Mouse (Mus musculus) skeletal muscle tissue, adult 2 months (tissue): ENCODE measurements around the gene Ttc33.
A peak's percentile ranks its signal among the peaks of the same experiment; 100 is the strongest.

Experiments used
- DNase-seq: peaks from one replicate; pipeline ENCODE4 v3.0.0-alpha.2; 2012; ENCODE audit warnings: low read depth, low spot score

Ttc33 gene

DNA sequence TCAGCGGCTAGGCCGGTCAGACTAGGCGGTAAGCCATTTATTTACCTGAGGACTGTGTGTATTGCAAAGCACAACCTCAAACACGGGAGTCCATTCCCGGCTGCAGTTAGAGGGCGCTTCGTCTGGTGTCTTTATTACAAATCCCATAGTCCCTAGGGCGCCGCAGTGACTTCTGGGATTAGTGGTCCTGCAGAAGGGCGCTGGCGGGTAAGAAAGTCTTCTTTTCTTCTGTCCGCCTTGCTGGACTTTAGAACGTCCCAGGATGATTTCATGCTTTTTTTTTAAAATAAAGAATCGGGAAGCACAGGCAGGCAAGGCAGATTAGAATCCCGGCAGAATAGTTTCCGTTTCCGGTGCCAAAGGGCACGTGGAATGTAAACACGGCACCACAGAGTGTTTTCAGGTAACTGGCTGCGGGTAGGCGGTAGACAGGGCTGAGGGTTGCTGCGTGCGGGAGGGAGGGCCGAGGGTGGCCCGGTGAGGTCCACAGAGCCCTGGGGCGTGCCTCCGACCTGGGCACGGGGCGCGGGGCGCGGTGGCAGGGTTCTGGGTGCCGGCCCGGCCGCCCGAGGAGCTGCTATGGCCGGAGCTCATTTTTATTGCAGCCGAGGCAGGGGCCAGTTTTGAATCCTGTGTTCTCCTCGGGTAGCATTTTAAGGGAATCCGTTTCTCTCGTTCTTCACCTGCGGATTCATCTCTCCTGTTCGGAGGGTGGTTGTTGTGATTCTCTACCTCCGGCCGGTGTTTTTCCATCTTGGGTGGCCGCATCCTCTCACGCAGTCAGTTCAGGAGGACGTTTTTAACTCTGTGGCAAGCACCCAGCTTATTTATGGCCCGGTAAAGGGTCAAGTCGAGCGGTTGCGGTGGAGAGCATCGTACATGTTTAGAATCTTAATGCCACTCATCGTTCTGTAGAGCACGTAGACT lies at the start of gene Ttc33:
Gene Ttc33, plus strand, starts transcription at position 160 of the 927 bp plus-strand sequence.
- DNase-seq: peak; percentile 60

DNA sequence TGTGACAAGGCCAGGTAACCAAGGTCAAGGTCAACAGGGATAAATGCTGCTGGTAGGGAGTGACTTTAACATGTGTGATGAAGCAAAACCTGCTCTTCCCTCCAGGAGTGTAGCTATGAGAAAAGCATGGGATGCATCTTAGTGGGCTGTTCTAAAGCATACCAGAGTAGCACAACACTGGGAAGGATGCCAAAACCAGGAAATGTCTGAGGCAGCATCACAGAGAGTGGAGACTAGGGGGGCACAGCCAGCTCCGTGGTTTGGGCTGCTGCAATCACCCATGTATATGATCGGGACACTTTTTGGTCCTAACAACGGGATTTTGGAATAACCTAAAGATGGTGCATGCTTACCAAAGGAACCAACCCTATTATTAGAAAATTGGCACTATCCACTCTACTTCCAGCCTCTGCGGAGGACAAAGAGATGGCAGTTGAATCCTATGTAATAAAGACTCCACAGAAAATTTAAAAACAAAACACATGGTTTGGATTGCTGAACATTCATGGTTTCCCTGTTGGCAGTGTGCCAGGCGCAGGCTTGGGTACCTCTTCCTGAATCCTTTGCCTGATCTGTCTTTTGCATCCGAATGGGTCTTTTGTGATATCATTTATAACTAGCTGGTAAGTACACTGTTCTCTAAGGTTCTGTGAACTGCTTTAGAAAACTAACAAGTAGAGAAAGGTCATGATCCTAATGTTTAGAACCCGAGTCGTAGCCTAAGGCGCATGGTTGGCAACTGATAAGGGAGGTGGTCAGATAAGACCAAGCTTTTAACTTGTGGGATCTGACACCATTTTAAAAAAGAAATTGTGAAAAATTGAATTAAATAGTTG lies 47.1 kb upstream of the Ttc33 start:
- DNase-seq: no peak

DNA sequence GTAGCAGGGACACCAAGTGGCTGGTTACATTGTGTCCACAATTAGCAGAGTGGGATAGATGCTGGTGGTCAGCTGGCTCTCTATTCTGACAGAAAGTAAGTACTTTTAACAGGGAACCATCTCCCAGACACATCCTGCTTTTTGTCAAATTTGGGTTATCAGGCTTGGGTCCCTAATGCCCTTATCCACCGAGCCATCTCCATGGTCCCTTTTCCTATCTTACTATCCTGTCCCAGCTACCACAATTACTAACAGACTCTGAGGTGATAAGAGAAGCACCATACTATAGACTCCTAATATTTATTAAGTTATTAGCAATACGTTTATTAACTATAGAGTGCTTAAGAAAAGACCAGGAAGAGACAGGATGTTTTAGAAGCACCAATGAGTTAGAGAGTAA lies 46.0 kb upstream of the Ttc33 start:
- no peak for DNase-seq

DNA sequence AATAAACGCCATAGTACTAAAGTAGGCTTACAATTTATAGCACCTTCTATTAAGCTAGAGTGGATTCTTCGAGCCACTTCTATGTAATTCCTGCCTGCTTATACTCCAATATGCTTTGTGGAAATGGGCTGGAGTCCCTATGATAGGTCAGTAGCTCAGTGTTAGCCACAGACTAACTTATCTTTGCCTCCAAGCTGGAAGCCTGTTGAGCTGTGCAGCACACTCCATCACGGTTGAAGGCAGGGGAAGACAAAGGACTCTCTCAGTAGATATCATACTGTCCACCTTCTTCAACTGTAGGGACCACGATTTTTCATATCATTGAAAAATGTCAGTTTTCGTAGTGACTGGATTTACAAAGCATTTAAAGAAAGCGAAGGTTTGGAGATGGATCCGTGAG lies 45.5 kb upstream of the Ttc33 start:
- no peak for DNase-seq

DNA sequence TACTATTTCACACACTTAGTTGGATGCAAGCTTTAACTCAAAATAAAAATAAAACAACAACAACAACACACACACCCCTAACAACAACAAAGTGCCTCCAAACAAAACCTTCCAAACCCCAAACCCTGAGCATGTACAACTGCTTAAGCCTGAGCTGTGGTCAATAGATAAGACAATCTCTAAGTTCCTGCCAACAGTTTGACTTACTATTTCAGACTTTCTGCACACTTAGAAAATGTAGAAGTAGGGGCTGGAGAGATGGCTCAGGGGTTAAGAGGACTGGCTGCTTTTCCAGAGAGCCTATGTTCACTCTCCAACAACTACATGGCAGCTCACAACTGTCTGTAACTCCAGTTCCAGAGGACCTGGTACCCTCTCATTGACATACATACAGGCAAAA lies 45.0 kb upstream of the Ttc33 start:
- DNase-seq: no peak

DNA sequence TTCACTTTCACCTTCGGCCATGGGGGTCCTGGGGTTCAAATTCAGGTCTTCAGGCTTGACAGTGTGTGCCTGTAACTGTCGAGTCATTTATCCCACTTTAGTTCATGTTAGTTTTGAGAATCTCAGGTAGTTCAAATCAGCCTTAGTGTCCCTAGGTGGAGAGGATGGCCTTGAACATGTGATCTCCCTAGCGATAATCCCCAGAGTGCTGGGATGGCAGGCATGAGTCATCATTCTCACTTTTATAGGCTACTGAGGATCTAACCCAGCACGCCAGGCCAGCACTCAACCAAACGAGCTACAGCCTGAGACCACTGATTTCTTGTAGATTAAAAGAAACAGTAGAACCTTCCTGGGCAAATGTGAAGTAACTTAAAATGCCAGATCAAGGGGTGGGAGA lies 43.3 kb upstream of the Ttc33 start:
- DNase-seq: no peak

DNA sequence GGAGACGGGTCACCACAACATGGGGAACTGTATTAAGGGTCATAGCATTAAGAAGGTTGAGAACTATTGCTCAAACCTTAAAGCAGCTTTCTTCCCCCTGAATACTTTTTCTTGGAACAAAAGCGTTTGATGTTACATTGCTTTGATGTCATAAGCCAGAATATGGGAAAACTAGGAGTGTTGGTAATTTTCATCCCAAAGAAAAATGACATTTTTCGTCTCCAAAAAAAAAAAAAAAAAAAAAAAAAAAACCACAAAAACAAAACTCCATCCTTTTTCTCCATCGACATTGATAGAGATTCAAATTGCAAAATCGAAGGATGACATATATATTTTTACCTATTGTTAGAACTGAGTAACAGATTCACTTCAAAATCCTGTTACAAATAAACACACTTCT lies 42.6 kb upstream of the Ttc33 start:
- DNase-seq: no peak

DNA sequence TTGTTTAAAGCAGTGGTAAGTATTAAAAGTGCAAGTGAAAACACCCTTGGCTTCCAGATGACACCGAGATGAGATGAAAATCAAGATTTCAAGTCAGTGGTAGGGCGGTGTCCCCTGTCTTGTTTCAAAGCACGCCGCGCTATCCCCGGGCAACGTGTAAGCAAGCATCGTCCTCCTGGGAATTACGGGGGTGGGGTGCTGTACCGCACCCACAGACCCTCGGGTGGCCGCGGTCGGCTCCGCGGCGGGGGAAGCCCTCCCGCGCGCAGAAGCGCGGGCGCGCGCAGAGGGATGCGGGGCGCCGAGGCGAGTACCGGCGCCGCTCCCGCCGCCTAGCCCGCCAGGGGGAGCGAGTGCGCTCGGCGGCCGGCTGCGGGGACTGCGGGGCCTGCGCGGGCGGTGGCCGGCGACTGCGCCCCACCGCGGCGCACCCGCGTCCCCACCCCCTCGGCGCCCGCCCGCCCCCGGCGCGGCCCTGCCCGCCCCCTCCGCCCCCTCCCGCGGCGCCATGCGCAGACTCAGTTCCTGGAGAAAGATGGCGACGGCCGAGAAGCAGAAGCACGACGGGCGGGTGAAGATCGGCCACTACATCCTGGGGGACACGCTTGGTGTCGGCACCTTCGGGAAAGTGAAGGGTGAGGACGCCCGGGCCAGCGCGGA lies 41.8 kb upstream of the Ttc33 start, which contains the start of gene Prkaa1:
Gene Prkaa1, plus strand, starts transcription at position 501 of the 660 bp plus-strand sequence.
- DNase-seq: peak; percentile 51

DNA sequence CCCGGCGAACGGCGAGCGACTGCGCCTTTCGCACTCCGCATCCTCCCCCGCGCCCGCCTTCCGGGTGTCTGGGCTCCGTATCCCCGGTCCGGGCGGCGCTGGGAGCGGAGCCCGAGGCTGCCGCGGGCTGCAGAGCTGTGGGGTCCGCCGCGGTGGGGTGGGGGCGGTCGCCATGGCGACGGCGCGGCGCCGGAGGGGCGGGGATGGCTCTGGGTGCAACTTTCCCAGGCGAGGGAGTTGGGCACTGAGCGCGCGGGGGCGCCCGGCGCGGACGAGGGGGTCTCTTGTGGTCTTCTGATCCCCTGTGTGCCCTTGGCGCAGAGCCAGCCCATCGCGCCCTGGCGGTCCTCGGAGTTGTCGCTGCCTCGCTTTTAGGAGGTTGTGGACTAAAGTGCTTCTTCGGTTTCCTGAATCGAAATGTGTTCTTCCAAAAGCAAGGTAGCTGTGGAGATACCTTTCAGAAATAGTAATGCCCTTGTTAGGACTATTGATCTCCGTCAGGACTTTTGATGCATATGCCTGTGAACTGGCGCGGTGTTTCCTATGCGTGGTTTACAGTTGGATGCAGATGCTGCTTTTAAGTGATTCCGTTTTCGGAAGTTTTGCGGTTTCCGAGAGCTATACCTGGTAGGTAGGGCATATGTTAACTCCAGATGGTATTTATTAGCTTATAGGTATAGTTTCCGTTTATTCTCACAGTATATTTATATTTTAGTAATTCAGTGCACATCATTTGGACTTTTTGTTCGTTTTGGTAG lies 41.1 kb upstream of the Ttc33 start:
- peak; percentile 38 for DNase-seq

DNA sequence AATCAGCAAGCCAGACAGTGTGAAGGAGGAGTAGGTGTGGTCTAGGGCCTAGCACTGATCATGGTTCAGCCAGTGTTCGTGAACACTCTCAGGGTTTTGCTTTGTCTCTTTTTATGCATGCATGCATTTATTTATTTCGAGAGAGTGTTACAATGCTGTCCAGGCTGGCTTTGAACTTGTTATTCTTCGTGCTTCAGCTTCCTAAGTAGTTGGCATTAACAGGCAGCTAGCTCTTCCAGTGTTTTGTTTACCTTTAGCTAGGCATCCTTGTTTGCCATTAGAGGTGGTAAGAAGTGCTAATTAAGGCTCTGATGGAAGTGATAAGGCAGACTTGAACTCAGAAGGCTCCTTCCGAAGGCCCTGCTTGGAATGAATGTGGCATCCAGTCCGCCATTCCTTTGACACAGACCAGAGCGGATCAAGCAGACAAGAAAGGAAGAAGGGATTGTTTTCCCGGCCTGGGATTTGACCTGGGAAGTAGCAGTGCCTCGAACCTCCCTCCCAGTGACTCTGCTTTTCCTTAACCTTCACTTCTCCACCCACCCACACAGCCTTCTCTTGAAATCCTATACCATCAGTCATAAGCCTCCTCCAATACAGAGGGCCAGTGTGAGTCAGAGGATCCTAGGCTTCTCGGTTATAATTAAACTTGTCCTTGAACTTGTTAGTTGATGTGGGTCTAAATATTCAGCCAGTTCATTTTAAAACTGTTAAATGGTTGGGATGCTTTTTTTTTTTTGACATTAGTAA lies 40.0 kb upstream of the Ttc33 start:
- DNase-seq: no peak

DNA sequence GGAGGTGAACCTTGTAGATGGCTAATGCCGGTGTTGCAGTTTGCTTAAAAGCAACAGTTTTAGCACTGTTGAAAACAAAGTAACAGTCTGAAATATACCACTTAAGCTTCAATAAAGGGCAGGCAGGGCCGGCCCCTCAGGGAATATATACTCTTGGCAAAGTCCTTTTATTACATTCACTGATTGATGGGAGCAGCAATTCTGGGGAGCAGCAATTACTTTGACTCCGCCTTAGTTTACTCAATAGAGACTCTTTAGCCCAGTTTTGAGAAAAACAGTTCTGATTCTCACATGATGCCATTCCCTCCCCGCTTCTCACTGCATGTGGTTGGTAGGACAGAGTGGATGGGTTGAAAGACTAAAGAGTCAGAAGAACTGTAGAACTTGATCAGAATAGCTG lies 36.1 kb upstream of the Ttc33 start:
- DNase-seq: peak; percentile 20

DNA sequence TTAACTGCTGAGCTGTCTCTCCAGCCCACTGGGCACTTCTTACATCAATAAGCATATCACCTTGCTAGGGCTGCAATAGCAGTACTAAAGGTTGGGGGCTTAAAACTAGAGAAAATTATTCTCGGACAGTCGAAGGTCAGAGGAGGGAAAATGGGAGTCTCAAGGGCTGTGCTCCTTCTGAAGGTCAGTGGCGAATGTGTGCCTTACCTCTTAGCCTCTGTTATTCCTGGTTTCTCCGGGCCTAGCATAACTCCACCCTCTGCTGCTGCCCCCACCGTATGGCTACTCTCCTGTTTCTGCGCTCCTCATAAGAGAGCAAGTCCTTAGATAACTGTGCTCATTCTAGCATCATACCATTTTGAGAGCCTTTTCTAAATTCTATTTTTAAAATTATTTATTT lies 33.2 kb upstream of the Ttc33 start:
- no peak for DNase-seq

DNA sequence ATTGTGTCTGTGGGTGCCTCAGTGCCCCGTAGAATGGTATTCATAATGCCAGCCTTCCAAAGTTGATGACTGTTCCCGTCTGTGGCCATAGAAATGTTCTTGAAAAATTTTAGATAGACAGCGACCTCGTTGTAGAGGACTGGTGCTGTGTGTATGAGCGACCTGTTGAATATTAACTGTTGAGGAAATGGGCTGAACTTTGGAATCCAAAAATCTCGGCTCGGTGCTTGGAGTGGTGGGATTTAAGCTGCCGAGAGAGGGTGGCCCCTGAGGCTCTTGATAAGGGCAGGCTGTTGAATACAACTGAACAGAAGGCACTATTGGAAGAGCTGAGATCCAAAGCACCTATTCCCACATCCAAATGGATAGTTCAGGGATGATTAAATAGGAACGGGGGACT lies 30.7 kb upstream of the Ttc33 start:
- DNase-seq: no peak

DNA sequence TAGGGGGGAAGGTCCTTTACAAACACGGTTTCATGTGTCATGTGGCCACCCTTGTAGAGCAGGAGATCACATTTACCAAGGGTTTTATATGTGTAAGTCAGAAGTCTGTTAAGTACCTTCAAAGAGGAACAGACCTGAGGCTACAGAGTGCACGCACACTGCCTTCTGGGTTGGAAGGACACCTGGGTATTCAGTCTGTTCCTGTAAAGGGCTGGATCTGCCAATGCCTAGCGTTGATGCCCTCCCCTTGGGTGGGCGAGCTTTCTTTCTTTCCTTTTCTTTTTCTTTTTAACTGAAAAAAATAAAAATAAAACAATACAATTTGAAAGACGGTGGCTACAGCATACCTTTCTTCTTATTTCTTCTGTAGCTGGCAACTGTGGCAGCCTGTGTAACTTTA lies 30.2 kb upstream of the Ttc33 start:
- DNase-seq: no peak

DNA sequence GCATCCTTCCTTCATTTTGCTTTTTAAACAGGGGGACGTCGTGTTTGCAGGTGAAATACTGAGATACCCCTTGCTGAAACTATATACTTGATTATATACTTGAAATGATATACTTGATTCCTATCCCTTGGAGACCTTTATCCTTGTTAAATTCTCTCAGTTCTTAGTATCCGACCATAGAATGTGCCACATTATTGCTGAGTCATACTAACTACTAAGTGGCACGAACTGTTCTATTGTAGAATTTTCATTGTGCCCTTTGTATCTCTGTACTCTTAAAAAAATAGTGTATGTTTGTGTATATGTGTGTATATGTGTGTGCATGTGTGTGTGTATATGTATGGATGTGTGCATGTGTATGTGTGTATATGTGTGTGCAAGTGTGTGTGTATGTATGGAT lies 29.0 kb upstream of the Ttc33 start:
- no peak for DNase-seq

DNA sequence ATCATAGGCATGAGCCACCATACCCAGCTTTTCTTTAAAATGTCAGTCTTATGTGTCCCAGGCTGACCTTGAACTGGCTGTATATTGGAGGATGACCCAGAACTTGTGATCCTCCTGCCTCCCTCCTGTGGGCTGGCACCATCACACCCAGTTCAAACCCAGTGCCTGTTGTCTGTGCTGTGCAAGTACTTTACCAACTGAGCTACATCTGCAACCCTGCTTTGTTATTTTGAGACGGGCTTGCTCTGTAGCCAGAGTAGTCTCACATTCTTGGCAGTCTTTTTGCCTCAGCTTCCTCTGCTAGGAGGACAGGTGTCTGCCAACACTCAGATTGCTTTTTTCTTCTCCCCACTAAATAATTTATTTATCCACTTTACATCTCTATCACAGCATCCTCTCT lies 27.9 kb upstream of the Ttc33 start:
- DNase-seq: no peak

DNA sequence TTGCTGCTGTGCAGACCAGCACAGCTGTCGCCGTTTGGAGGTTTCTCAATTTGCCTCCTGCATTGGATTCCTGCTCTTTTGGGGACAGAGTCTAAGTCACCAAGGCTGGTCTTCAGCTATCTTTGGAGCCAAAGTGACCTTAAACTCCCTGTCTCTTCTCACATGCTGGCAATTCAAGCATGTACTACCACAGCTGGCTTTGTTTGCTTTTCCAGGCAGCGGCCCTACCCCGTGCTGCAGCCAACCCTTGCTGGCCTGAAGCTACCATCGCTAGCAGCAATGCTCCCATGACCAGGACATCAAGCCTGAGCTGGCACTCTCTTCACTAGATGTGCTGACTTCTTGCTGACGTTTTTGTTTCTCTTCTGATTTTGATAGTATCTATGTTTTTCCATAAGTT lies 26.5 kb upstream of the Ttc33 start:
- DNase-seq: peak; percentile 45

DNA sequence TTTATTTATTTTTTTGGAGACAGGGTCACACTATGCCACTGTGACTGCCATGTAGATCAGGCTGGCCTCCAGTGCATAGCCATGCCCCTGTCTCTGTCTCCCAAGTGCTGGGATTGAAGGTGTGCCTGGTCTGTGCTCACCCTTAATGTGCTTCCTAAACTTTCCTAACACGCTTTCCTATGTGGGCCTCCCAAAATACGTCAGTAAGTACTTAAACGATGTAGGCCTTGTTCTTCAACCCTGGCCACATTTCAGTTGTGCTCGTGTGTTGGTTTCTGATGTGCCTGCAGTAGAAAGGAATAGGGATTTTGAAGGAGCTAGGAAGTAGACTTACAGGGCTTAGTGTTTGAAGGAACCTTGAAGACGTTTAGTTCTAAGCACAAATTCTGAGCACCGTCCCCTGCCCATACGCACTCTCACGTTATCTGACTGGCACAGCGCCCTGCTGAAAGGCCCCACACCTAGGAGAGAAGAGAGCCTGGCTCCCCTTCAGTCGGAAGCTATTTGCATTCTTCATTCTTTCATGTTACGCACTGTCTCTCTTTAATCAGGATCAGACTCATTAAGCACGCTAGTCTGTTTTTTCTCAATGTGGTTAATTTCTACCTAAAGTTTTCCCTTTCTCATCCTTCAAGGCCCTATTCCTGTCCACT lies 20.1 kb upstream of the Ttc33 start:
- no peak for DNase-seq

DNA sequence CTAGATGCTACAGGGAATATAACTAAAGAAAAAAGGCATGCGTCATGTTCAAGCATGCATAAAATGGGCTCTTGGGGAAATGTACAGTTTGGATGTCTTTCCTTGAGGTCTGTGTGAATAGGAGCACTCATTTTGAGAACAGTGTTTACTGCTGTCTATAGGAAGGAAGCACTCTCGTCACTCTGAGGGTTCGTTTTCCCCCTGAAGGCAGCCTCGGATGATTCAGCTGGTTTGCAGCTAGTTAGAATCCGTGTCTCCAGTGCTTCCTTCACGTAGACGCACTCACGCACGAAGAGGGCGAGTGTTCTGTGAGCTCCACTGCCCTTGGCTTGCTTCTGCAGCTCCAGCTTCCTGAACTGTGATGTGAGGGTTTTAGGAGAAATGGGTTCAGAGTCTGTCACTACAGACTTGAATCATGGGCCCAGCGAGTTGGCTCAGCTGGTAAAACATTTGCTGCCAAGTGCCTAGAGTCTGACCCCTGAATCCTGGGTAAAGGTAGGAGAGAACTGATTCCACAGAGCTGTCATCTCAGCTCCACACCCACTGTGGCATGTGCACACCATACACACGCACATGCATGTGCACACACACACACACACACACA lies 12.0 kb upstream of the Ttc33 start:
- DNase-seq: no peak
